8 mouse cellular contexts compared by ENCODE assay signal in the genomic region with DNA sequence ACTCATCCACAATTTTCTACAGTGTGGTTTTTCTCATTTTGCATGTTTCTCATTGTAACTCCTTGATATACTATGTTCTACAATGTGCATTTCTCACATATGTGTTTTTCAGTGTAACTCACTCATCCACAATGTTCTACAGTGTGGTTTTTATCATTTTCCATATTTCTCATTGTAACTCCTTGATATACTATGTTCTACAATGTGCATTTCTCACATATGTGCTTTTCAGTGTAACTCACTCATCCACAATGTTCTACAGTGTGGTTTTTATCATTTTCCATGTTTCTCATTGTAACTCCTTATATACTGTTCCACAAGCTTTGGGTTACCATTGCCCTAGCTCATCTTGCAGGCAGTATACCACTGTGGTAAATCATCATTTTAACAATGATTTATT.
DNase-seq lines count a peak whose midpoint lies in the region; ATAC-seq lines count a peak whose summit lies in the region.
"Not testable (repeated sequence)": the region's sequence is repeated elsewhere in the genome, so short reads cannot be mapped to it uniquely, and the experiment has no call there.

No protein-coding gene starts in this region.

- not testable (repeated sequence) for H3K36me3 ChIP-seq in embryonic facial prominence, embryonic 12.5 days; hindbrain, embryonic 16.5 days (ENCODE audit: control insufficient read depth, insufficient read depth, low read length); limb, embryonic 13.5 days; neural tube, embryonic 15.5 days

- DNase-seq in A20 (ENCODE audit: low read depth, low spot score), result peak; percentile 91

- not testable (repeated sequence) for H3K27ac ChIP-seq in embryonic facial prominence, embryonic 12.5 days; hindbrain, embryonic 16.5 days (ENCODE audit: low read depth, low read length); limb, embryonic 13.5 days; neural tube, embryonic 15.5 days (replicated peaks)

- not testable (repeated sequence) for H3K9ac ChIP-seq in embryonic facial prominence, embryonic 12.5 days; hindbrain, embryonic 16.5 days (ENCODE audit: low read depth, low read length); limb, embryonic 13.5 days; neural tube, embryonic 15.5 days (replicated peaks)

- H3K4me1 ChIP-seq in embryonic facial prominence, embryonic 12.5 days; hindbrain, embryonic 16.5 days (ENCODE audit: control insufficient read depth, insufficient read depth, low read depth, low read length); limb, embryonic 13.5 days; neural tube, embryonic 15.5 days: not testable (repeated sequence)

- H3K27me3 ChIP-seq in embryonic facial prominence, embryonic 12.5 days; hindbrain, embryonic 16.5 days (replicated peaks; ENCODE audit: control insufficient read depth, insufficient read depth, low read length); limb, embryonic 13.5 days; neural tube, embryonic 15.5 days (replicated peaks): not testable (repeated sequence)

- peak; percentile 90 for ATAC-seq in activated CD4-positive, CD25-positive, alpha-beta regulatory T cell, adult 4 months
- peak; percentile 93 for ATAC-seq in embryonic facial prominence, embryonic 12.5 days (ENCODE audit: insufficient number of reproducible peaks, insufficient read depth, low FRiP score, low TSS enrichment)
- peak; percentile 64 for ATAC-seq in frontal cortex, adult (ENCODE audit: low TSS enrichment)
- ATAC-seq in hindbrain, embryonic 16.5 days, result peak; percentile 76
- peak; percentile 90 for ATAC-seq in limb, embryonic 13.5 days (ENCODE audit: low FRiP score, low read depth)
- ATAC-seq in megakaryocyte progenitor cell, adult 5-6 weeks (replicated peaks; ENCODE audit: poor library complexity), result peak; percentile 77
- ATAC-seq in neural tube, embryonic 15.5 days (ENCODE audit: low FRiP score), result peak; percentile 88

- not testable (repeated sequence) for H3K9me3 ChIP-seq in embryonic facial prominence, embryonic 12.5 days; hindbrain, embryonic 16.5 days (ENCODE audit: control insufficient read depth, low read length); limb, embryonic 13.5 days; neural tube, embryonic 15.5 days (replicated peaks)

- not testable (repeated sequence) for H3K4me3 ChIP-seq in embryonic facial prominence, embryonic 12.5 days; hindbrain, embryonic 16.5 days (ENCODE audit: low read length); limb, embryonic 13.5 days; neural tube, embryonic 15.5 days (replicated peaks)

- H3K4me2 ChIP-seq in embryonic facial prominence, embryonic 12.5 days (replicated peaks); hindbrain, embryonic 16.5 days (ENCODE audit: low read length); limb, embryonic 13.5 days (replicated peaks); neural tube, embryonic 15.5 days: not testable (repeated sequence)
